Mouse (Mus musculus) mouse embryonic stem cell (cell line): ENCODE results near the gene Gm42906.

Experiments used
- in situ Hi-C, 2 experiments: fragments of 300-500 bp; cut with MboI; formaldehyde crosslinking; loops; 1 replicate in 1 of 2; 3 replicates in 1 of 2; pipeline ENCODE4 v1.14.3; 2019 to 2020; ENCODE audit warnings: low sequenced_read_pairs in 2 of 2, low pct_unique_long_range_greater_than_20kb in 1 of 2, mixed read lengths in 1 of 2; ENCODE audit not compliant: unreplicated experiment in 1 of 2

Gm42906 gene

GRCm38 (mm10) chr5:151070896-151071295 lies 357.1 kb downstream of the Gm42906 start:
- in situ Hi-C loops = no loop called here

DNA sequence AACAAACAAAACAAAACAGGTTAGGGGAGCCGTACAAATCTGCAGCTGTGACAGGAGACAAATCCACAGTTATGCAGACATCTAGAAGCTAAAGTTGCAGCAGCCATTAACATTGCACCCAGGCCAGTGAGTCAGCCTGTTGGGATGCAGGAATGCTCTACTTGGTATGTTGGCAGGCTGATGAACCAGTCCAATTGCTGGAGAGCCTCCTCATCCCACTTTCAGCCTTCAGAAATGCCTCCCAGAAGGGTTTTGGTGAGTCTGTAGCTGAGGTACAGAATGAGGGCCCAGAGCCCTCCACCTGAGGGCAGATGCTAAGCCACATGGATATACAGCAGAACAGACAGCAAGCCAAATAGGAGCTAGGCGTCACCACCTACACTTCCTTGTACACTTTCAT lies 358.4 kb downstream of the Gm42906 start:
- in situ Hi-C loops = no loop called here

- in situ Hi-C loops = no loop called here
These were observed 361.9 kb downstream of the Gm42906 start for GRCm38 (mm10) chr5:151066016-151066415.

GRCm38 (mm10) chr5:151065228-151065627 lies 362.7 kb downstream of the Gm42906 start:
- in situ Hi-C loops = no loop called here

- in situ Hi-C loops = no loop called here
These were observed 366.0 kb downstream of the Gm42906 start for GRCm38 (mm10) chr5:151061942-151062341.

DNA sequence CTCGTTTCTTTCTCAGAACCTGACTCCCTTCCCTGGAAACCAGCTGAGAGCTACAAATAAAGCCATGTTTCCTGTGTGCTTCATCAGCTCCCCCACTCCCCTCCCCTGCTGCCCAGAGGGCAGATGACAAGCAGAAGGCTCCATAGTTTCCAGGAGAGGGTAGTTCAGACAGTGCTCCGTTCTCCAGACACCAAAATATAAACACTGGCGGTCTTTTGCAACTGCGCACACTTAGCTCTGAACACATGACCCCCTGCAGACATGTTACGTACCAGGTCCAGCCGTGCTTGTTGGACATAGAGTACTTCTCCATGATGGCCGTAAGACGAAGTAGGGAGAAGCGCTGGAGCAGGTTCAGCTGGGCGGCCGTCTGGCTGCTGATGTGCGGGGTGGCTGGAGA lies 367.5 kb downstream of the Gm42906 start:
- in situ Hi-C loops = no loop called here

DNA sequence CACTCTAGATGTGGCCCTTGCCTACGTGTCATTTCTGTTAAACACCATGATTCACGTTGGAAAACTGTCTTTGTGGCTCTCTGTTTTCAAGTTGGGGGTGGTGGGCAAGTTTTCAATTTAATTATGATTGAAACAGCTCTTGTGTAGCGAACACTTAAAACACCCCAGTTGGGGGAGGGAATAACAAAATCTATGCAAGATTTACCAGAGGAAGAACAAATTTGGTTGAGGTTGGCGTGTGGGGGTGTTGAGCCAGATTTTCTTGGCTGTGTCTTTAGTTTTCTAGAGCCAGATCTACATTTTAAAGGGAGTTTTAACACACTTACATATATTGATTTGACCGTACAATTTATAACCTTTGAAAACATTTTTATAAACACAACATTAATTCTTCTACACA lies 368.2 kb downstream of the Gm42906 start:
- in situ Hi-C loops = loop anchor here in 1 of 2 experiments (10.0 kb wide), 1 partner anchor 115 kb away; no protein-coding TSS in a partner anchor

DNA sequence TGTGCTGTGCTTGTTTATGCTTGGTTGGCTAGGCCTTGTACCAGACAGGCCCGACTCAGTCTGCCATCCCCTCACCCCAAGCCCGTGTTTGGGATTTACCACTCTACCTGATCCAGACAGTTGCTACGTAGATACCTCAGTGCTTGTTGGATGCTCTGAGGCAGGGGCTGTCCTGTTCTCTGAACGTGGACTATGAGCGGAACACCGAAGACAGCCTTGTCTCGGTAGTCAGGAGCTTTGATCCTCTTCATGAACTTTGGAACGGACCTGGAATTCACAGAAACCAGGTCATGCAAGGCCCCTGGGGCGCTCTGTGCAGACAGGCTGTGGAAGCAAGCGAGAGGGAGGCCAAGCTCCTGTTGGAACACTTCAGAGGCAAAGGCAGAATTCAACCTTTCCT lies 368.6 kb downstream of the Gm42906 start:
- in situ Hi-C loops = loop anchor here in 1 of 2 experiments (10.0 kb wide), 1 partner anchor 115 kb away; no protein-coding TSS in a partner anchor

DNA sequence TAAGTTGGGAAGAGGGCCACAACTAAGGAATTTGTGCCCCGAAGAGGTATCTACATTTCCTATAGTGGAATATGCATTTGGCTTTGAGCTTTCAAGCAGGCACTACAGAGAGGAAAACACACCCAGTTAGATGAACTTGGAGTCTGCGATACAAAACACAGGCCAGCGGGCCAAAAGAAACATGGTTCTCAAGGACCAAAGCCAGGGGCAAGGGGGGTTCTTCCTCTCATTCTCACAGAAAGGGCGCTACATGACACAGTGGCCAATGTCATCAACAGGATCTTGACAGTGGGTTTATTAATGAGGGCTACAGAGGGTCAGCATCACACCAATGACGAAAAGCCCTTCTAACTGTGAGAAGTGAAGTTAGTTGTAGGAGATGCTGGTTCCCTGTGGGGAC lies 370.2 kb downstream of the Gm42906 start:
- in situ Hi-C loops = loop anchor here in 1 of 2 experiments (10.0 kb wide), 1 partner anchor 113 kb away; no protein-coding TSS in a partner anchor

DNA sequence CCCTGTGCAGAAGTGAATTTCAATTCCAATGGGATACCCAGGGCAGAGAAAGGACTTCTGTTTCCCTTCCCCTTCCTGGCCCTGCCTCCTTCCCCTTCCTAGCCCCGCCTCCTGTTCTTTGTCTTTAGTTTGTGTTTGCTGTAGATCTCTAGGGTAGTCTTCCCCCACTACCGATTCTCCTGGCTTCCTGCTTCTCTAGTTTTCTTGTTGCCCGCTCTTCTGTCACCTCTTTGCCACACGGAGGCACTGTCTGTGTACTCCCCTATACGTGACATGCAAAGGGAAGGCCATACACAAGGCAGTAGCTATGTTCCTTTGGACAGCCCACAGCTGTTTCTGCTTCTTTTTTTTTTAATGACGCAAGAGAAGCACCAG lies 371.1 kb downstream of the Gm42906 start:
- in situ Hi-C loops = loop anchor here in 1 of 2 experiments (10.0 kb wide), 1 partner anchor 112 kb away; no protein-coding TSS in a partner anchor

DNA sequence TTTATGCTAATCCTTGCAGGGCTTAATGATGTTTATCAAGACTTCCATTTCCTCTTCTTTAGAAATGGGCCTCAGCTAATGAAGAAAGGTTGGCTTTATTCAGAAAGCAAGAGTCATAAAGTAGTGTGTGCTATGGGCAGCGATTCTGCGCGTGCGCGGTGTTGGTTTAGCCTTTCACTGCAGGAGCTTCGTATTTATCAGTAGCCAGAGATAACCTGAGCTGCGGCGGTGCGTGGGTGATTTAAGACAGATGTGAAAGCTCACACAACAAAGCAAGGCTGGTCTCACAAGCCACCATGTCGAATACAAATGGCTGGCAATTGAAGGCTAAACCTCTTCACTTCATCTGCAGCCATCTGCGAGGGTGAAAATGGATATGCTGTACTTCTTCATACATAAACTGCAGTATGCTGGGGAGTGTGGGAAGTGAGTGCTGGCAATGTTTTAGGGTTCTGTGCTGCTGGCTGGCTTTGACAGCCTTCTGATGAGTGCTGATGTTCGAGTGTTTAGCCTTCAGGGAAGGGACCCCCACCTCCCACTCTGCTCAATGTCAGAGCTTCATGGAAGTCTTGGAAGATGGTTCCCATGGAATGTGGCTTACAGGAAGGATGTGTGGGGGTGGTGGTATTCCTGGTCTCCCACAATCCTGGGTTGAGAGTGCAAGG lies 371.6 kb downstream of the Gm42906 start:
- in situ Hi-C loops = loop anchor here in 1 of 2 experiments (10.0 kb wide), 1 partner anchor 112 kb away; no protein-coding TSS in a partner anchor

DNA sequence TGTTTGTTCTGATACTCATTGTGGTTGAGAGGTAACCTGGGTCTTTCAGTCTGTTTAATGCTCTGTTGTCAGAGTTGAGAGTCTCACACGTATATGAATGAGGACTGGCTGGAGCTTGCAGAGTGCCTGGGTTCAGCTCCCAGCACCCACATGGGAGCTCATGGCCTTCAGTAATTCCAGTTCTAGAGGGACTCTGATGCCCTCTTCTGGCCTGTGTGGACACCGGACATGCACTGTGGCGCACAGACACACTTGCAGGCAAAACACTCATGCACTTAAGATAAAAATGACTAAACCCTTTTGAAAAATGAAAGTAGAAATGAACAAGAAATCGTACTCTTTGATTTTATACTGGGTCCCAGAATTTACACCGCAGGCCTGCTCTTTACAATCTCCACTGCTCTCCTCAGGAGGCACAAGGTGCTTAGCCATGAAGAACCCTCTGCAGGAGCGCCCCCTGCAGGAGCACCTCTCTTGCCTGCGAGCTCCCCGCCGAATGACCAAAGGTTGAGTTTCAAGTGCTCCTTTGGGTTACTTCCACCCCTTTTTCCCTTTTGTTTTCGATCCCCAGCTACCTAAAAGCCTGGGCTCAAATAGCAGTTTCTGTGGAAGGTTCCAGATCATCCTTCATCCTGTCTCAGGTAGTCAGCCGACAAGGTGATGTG lies 372.4 kb downstream of the Gm42906 start:
- in situ Hi-C loops = loop anchor here in 1 of 2 experiments (10.0 kb wide), 1 partner anchor 111 kb away; no protein-coding TSS in a partner anchor

- in situ Hi-C loops = loop anchor here in 1 of 2 experiments (10.0 kb wide), 1 partner anchor 110 kb away; no protein-coding TSS in a partner anchor
These were observed 373.2 kb downstream of the Gm42906 start for GRCm38 (mm10) chr5:151054743-151055114.

- in situ Hi-C loops = loop anchor here in 1 of 2 experiments (10.0 kb wide), 1 partner anchor 109 kb away; no protein-coding TSS in a partner anchor
These were observed 373.7 kb downstream of the Gm42906 start for GRCm38 (mm10) chr5:151054100-151054742.

DNA sequence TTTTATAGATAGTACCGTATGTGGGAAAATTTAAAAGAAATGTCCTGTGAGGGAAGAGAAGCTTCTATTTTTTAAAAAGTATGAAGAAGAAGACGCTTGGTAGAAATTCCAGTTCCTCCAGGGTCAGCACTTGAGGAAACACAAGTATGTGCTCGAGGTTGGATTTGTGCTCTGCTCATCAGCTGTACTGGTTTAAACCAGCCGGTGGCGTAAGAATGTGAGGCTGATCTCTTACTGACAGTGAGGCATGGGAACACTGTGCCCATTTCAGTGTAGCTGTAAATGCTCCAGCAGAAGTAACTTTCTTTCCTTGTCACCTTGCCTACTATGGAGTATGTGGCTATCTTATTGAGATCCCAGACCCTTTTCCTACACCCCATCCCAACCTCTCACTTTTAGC lies 374.8 kb downstream of the Gm42906 start:
- in situ Hi-C loops = loop anchor here in 1 of 2 experiments (10.0 kb wide), 1 partner anchor 108 kb away; no protein-coding TSS in a partner anchor

- in situ Hi-C loops = loop anchor here in 1 of 2 experiments (10.0 kb wide), 1 partner anchor 108 kb away; no protein-coding TSS in a partner anchor
These were observed 375.6 kb downstream of the Gm42906 start for GRCm38 (mm10) chr5:151052331-151052730.

DNA sequence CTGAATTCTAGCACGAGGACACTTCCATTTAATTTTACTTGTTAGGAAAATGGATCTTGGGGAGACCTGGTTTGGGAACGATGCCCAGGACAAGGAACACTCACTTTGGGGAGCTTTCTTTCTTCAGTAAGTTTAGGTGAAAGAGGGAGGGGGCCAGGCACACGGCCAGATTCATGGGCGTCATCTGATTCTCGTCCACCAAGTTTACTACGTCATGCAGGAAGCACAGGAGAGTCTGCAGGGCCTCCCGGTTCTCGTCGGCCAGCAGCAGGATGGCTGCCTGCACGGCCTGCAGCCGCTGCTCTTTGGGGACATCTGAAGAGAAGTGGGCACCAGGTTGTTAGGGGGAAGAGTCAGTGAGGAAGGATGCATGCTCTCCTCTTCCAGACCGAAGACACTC lies 380.5 kb downstream of the Gm42906 start:
- in situ Hi-C loops = no loop called here

- in situ Hi-C loops = no loop called here
These were observed 381.0 kb downstream of the Gm42906 start for GRCm38 (mm10) chr5:151046917-151047316.

DNA sequence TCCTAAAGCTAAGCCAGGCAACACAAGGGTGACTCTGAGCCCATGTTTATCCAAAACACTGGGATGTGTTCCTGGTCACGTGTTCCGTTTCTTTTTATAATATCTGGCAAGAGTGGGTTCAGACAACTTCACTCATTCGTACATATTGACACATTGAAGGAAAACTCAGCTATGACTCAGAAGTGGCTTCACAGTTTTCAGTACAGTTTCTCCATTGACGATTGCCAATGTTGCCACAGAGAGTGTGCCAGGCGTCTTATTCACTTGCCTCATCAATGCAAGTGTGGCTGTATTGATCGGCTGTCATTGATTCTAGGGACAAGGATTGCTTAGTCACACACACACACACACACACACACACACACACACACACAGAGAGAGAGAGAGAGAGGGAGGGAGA lies 381.8 kb downstream of the Gm42906 start:
- in situ Hi-C loops = no loop called here
